Mouse (Mus musculus): ENCODE results near the gene Hoxc4.

GRCm38 (mm10) chr15:102987124-102987833 is 31.5 kb upstream of the Hoxc4 start:
- TF ChIP-seq ZNF384 (IDR thresholded peaks at IDR 0.05; ENCODE audit: low read depth, low read length) (no peak), HCFC1 (IDR thresholded peaks at IDR 0.05; ENCODE audit: borderline replicate concordance, insufficient read depth, low read length) (no peak), MAFK (IDR thresholded peaks at IDR 0.05; ENCODE audit: insufficient read depth, low read depth, low read length) (no peak), CHD2 (IDR thresholded peaks at IDR 0.05; ENCODE audit: low read depth, low read length) (no peak), ZC3H11A (IDR thresholded peaks at IDR 0.05; ENCODE audit: borderline replicate concordance, low read depth, low read length) (no peak; the same call in 1 of the 2 replicates)
